Mouse (Mus musculus): ENCODE results near the gene Dpagt1. TPM values are rescaled to one million over a fixed set of nuclear protein-coding genes. Genes with fewer than 3 reads are reported as not detected.

The Dpagt1 gene
- total and polyA plus RNA-seq, 3 experiments = 14.9 to 43.5 TPM; not detected in 1

DNA sequence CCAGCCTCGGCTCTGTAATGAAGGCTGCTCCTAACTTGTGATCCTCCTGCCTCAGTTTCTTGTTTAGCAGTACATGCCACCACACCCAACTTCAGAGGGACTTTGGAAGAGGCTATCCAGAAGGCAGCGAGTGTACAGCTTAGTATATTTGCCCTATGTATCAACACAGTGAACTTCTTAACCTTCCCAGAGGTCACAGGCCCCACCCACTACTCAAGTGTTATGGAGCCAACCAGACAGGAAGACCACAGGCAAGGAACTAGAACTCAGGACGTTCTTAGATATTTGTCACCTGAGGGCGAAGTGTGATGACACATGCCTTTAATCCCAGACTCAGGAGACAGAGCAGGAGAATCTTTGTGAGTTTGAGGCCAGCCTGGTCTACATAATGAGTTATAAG lies 21.8 kb downstream of the Dpagt1 start:
- H3K36me3 ChIP-seq (ENCODE audit: control insufficient read depth in 1 of 2, insufficient read depth in 2 of 2, low read length in 2 of 2) = peaks cover 10% of the 10 kb centered on the region in 2 experiments
- H3K4me1 ChIP-seq (ENCODE audit: control insufficient read depth in 1 of 2, insufficient read depth in 2 of 2, low read length in 2 of 2) = peaks cover 1 to 8% of the 10 kb centered on the region in 2 experiments
- no peak overlapping the region for H3K4me3 ChIP-seq (ENCODE audit: control insufficient read depth in 1 of 2, insufficient read depth in 1 of 2, low read depth in 2 of 2, low read length in 2 of 2)
- no peak for TF ChIP-seq GABPA (IDR thresholded peaks at IDR 0.05; ENCODE audit: low read depth, low read length)
- no peak for TF ChIP-seq MAFK (IDR thresholded peaks at IDR 0.05; ENCODE audit: borderline replicate concordance, low read depth, low read length)
- no peak for TF ChIP-seq USF2 (IDR thresholded peaks at IDR 0.05; ENCODE audit: borderline replicate concordance in 1 of 2, insufficient read depth in 1 of 2, low read depth in 1 of 2, low read length in 2 of 2)
- TF ChIP-seq CTCF (IDR thresholded peaks at IDR 0.05 in 2 of 3, conservative IDR thresholded peaks at IDR 0.05 in 1 of 3; ENCODE audit: control insufficient read depth in 1 of 3, insufficient read depth in 1 of 3, low read depth in 2 of 3, low read length in 3 of 3, poor library complexity in 1 of 3, severe bottlenecking in 1 of 3) = no peak
- TF ChIP-seq SMC3 (IDR thresholded peaks at IDR 0.05; ENCODE audit: low read depth, low read length) = no peak
- TF ChIP-seq MYB (IDR thresholded peaks at IDR 0.05; ENCODE audit: low read depth, low read length) = no peak
- TF ChIP-seq JUND (IDR thresholded peaks at IDR 0.05; ENCODE audit: low read depth, low read length) = no peak
- no peak for TF ChIP-seq NRF1 (IDR thresholded peaks at IDR 0.05; ENCODE audit: insufficient read depth, low read depth, low read length, poor library complexity, severe bottlenecking)
- no peak for TF ChIP-seq RAD21 (IDR thresholded peaks at IDR 0.05; ENCODE audit: low read depth, low read length)
- no peak for TF ChIP-seq MXI1 (IDR thresholded peaks at IDR 0.05; ENCODE audit: low read depth, low read length)
- no peak for TF ChIP-seq E2F4 (IDR thresholded peaks at IDR 0.05; ENCODE audit: borderline replicate concordance, low read depth, low read length)
- no peak for TF ChIP-seq RCOR1 (IDR thresholded peaks at IDR 0.05; ENCODE audit: low read depth, low read length)
- TF ChIP-seq TBP (IDR thresholded peaks at IDR 0.05; ENCODE audit: low read depth, low read length) = no peak
- TF ChIP-seq GATA1 (IDR thresholded peaks at IDR 0.05; ENCODE audit: low read depth, low read length) = no peak
- no peak for TF ChIP-seq ZMIZ1 (IDR thresholded peaks at IDR 0.05; ENCODE audit: low read depth, low read length)
- TF ChIP-seq CHD1 (IDR thresholded peaks at IDR 0.05; ENCODE audit: low read depth, low read length) = no peak
- no peak for TF ChIP-seq POLR2AphosphoS5 (IDR thresholded peaks at IDR 0.05; ENCODE audit: borderline replicate concordance, low read depth, low read length)
- TF ChIP-seq EP300 (IDR thresholded peaks at IDR 0.05; ENCODE audit: low read depth in 1 of 2, low read length in 2 of 2) = no peak
- no peaks in the 10 kb centered on the region for H3K27me3 ChIP-seq (ENCODE audit: control insufficient read depth in 1 of 2, insufficient read depth in 2 of 2, low read length in 2 of 2)
- no peak overlapping the region for H3K9ac ChIP-seq (ENCODE audit: control insufficient read depth, low read depth, low read length, poor library complexity, severe bottlenecking)
- no peak for DNase-seq (ENCODE audit: low read depth, low spot score)
- H3K79me2 ChIP-seq (ENCODE audit: control insufficient read depth, insufficient read depth, low read length, poor library complexity) = peaks cover 3% of the 10 kb centered on the region
- H3K9me3 ChIP-seq (replicated peaks; ENCODE audit: insufficient read depth, low read length) = no peaks in the 10 kb centered on the region
- no peak overlapping the region for H3K27ac ChIP-seq (ENCODE audit: control insufficient read depth, low read depth, low read length)

DNA sequence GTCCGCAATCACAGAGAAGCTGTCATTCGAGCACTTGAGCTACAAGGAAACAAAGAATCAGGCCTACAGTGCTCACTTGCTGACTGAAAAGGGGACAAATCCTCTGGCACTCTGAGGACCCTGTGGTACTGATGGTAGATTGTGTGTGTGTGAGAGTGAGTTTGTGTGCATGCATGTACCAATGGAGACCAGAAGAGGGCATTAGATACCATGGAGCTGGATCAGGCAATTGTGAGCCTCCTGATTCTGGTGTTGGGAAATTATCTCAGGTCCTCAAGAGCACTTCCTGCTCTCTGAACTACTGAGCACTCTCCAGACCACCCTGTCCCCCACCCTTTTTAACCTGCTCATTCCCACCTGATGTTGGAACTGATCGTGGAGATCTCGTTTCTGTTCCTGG lies 22.7 kb downstream of the Dpagt1 start:
- H3K9me3 ChIP-seq (replicated peaks; ENCODE audit: insufficient read depth, low read length) = no peaks in the 10 kb centered on the region
- no peak overlapping the region for H3K4me3 ChIP-seq (ENCODE audit: control insufficient read depth in 1 of 2, insufficient read depth in 1 of 2, low read depth in 2 of 2, low read length in 2 of 2)
- no peaks in the 10 kb centered on the region; the same call in 1 of the 2 replicates for H3K79me2 ChIP-seq (ENCODE audit: control insufficient read depth, insufficient read depth, low read length, poor library complexity)
- H3K9ac ChIP-seq (ENCODE audit: control insufficient read depth, low read depth, low read length, poor library complexity, severe bottlenecking) = no peak overlapping the region
- H3K27ac ChIP-seq (ENCODE audit: control insufficient read depth, low read depth, low read length) = no peak overlapping the region
- DNase-seq (ENCODE audit: low read depth, low spot score) = peak; percentile 52
- TF ChIP-seq TCF12 (IDR thresholded peaks at IDR 0.05; ENCODE audit: low read depth, low read length) (no peak), RCOR1 (IDR thresholded peaks at IDR 0.05; ENCODE audit: low read depth, low read length) (no peak), SMC3 (IDR thresholded peaks at IDR 0.05; ENCODE audit: low read depth, low read length) (peak; percentile 12; the same call in 1 of the 2 replicates), TBP (IDR thresholded peaks at IDR 0.05; ENCODE audit: low read depth, low read length) (no peak), CTCF (IDR thresholded peaks at IDR 0.05 in 2 of 3, conservative IDR thresholded peaks at IDR 0.05 in 1 of 3; ENCODE audit: control insufficient read depth in 1 of 3, insufficient read depth in 1 of 3, low read depth in 2 of 3, low read length in 3 of 3, poor library complexity in 1 of 3, severe bottlenecking in 1 of 3) (peak in 2 of 3 experiments; percentile 34 to 36; a peak in 3 of 6 replicates), MEF2A (IDR thresholded peaks at IDR 0.05; ENCODE audit: extremely low read depth, insufficient replicate concordance, low read depth, low read length, poor library complexity, severe bottlenecking) (no peak)
- 0 out of 4 replicates have a peak, but pooled peaks cover 0 to 4% of the 10 kb centered on the region in 2 experiments for H3K4me1 ChIP-seq (ENCODE audit: control insufficient read depth in 1 of 2, insufficient read depth in 2 of 2, low read length in 2 of 2)
- H3K27me3 ChIP-seq (ENCODE audit: control insufficient read depth in 1 of 2, insufficient read depth in 2 of 2, low read length in 2 of 2) = no peaks in the 10 kb centered on the region
- H3K36me3 ChIP-seq (ENCODE audit: control insufficient read depth in 1 of 2, insufficient read depth in 2 of 2, low read length in 2 of 2) = peaks cover 6 to 10% of the 10 kb centered on the region in 2 experiments
